Mouse (Mus musculus) spleen, embryonic (tissue): ENCODE results near the gene Dnajc9.

ENCODE experiments used
- CTCF ChIA-PET: fragments of 350-600 bp; sonication (Branson Sonifier 250); formaldehyde crosslinking; loops from one replicate; lab custom pipeline; 2022; lab: Charles Lee

The Dnajc9 gene

GRCm38 (mm10) chr14:20368271-20368670, 20.4 kb downstream of the Dnajc9 start:
- CTCF ChIA-PET, result no interaction called here

- CTCF ChIA-PET, result no interaction called here
Measured at GRCm38 (mm10) chr14:20363230-20363629, 25.5 kb downstream of the Dnajc9 start.

DNA sequence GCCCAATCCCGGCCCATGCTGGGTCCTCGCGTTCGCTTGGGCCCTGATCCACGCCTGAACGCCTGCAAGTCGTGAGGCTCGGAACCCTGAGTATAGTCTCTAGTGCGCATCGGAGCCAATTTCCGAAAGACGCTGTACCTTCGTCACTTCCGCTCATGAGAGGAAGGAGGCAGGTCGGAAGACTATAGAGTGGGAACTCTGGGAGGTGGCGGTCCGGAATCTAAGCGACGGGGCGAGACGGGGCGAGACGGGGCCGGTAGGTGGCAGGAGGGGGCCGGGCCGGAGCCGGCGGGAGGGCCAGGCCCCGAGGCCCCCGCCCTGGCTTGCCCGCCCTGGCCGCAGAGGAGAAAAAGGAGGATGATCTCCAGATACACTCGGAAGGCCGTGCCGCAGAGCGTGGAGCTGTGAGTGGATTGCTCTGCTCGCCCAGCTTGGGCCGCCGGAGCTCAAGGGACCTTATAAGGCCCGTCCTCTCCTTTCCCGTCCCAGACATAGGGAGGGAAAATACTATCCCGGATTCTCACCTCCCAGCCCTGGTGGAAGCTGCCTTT, 40.6 kb downstream of the Dnajc9 start, which contains the start of the genes Ecd and Fam149b:
TSS of gene Ecd (minus strand) at position 131 of the 551 bp plus-strand sequence.
TSS of gene Fam149b (plus strand) at position 172 of the 551 bp plus-strand sequence.
- CTCF ChIA-PET, result interaction anchor here (0.6 to 1.2 kb wide), 4 partner anchors 9 to 264 kb away, joined by 3 to 13 read pairs (median 3); partner anchors contain the start of gene Mrps16

- CTCF ChIA-PET, result interaction anchor here (0.5 to 1.2 kb wide), 5 partner anchors 9 to 264 kb away, joined by 3 to 13 read pairs (median 3); partner anchors contain the start of gene Mrps16
Measured at GRCm38 (mm10) chr14:20347441-20347990, 41.2 kb downstream of the Dnajc9 start.

- CTCF ChIA-PET, result interaction anchor here (0.6 kb wide), 1 partner anchor 131 kb away, joined by 6 read pairs; no protein-coding TSS in a partner anchor
Measured at GRCm38 (mm10) chr14:20345885-20346284, 42.8 kb downstream of the Dnajc9 start.

DNA sequence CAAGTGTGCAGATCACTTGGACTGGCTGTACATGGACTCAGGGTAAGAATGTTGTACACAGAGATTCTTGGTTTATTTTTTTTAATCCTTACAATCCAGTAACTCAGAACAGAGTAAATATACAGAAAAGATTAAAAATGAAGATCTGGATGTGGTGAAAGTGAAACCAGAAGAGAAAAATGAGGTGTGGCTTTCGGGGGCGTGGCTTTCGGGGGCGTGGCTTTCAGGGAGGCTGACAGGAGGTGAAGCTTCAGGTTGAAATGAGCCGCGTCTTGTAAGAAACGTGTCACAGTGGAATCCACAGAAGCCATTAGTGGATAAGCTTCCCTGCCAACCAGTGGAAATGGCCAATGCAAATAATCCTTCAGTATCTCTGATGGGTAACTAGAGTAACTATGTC, 47.8 kb downstream of the Dnajc9 start:
- CTCF ChIA-PET, result no interaction called here

DNA sequence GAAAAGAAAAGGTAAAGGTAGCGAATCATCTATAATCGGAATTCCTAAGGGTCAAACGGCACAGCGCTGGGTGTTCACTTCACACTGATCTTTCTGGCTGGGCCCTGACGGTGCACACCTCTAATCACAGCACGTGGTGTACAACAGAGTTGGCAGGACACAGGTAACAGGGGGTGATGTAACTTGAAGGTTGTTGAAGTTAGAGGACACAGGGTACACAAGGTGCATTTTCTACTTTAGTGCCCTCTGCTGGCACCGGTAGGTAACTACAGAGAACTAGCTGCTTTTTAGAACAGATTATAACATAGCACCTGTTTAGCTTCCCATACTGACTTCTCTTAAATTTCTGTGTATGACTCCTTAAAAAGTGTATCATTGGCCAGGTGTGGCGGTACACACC, 48.6 kb downstream of the Dnajc9 start:
- CTCF ChIA-PET, result interaction anchor here (0.7 kb wide), 1 partner anchor 56 kb away, joined by 4 read pairs; no protein-coding TSS in a partner anchor

- CTCF ChIA-PET, result no interaction called here
Measured at GRCm38 (mm10) chr14:20339415-20339814, 49.3 kb downstream of the Dnajc9 start.
